Mouse (Mus musculus) megakaryocyte, embryonic 14.5 days (primary cell): ENCODE results near the gene Gm42906.

Experiments used
- FLI1 ChIP-seq: IDR thresholded peaks from 2 replicates; pipeline ENCODE4 v1.6.1; 2012; ENCODE audit warnings: low read length, inconsistent platforms, mixed read lengths
- GATA1 ChIP-seq: IDR thresholded peaks from 3 replicates; pipeline ENCODE4 v1.6.1; 2012; ENCODE audit warnings: mixed read lengths, low read length, inconsistent platforms, borderline replicate concordance

DNA sequence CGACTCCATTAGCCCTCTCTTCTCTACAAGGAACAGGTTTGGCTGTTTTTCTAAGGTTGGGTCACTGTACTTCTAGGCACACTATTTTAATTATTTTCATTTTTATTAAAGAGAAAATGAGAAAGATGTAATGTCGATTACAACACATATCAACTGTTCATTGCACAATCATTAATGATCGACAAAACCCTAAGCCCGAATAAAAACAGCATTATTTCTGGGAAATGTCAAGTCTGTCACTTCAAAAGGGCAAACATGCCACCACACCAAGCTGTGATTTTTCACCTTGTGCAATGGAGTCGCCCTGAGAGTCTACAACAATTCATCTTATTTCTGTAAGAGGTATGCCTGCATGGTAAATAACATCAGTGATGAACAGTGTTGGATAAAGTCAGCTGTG lies 21.7 kb downstream of the Gm42906 start:
- no peak for TF ChIP-seq GATA1
- TF ChIP-seq FLI1, result no peak
